Mouse (Mus musculus) bone marrow macrophage, adult 2 months (primary cell): ENCODE measurements around the gene Rbpj.

Experiments used
- CTCF ChIP-seq: IDR thresholded peaks from 2 replicates; pipeline ENCODE4 v1.5.1; 2012; ENCODE audit warnings: low read depth, mild to moderate bottlenecking, low read length, moderate library complexity
- POLR2A ChIP-seq: IDR thresholded peaks from 2 replicates; pipeline ENCODE4 v1.6.1; 2012; ENCODE audit warnings: mild to moderate bottlenecking, low read depth, low read length, borderline replicate concordance

GRCm38 (mm10) chr5:53577272-53577889, 111.4 kb downstream of the Rbpj start:
- TF ChIP-seq CTCF = no peak
- TF ChIP-seq POLR2A = no peak
